Mouse (Mus musculus) myocyte (in vitro differentiated cells): ENCODE results near the gene Gemin2.

Experiments
- CEBPB ChIP-seq: IDR thresholded peaks from 2 replicates; pipeline ENCODE4 v1.6.1; 2011; ENCODE audit warnings: mild to moderate bottlenecking, moderate library complexity; ENCODE audit not compliant: poor library complexity, insufficient read depth, severe bottlenecking
- E2F4 ChIP-seq: IDR thresholded peaks from one replicate; pipeline ENCODE4 v1.6.1; 2011; ENCODE audit warnings: mild to moderate bottlenecking, control low read depth, moderate library complexity; ENCODE audit not compliant: insufficient read depth
- MAX ChIP-seq: IDR thresholded peaks from one replicate; pipeline ENCODE4 v1.6.1; 2011; ENCODE audit warnings: low read depth, mild to moderate bottlenecking, control low read depth
- MYOD1 ChIP-seq, 3 experiments: IDR thresholded peaks; one replicate each; pipeline ENCODE4 v1.6.1; 2011; ENCODE audit warnings: control low read depth in 2 of 3, low read depth in 2 of 3, mild to moderate bottlenecking in 2 of 3, moderate library complexity in 1 of 3; ENCODE audit not compliant: insufficient read length in 2 of 3, control insufficient read depth in 1 of 3
- MYOG ChIP-seq, 3 experiments: IDR thresholded peaks; one replicate each; pipeline ENCODE4 v1.6.1; 2011; ENCODE audit warnings: control low read depth in 2 of 3, low read depth in 2 of 3, mild to moderate bottlenecking in 2 of 3; ENCODE audit not compliant: insufficient read length in 2 of 3, control insufficient read depth in 1 of 3, insufficient read depth in 1 of 3
- POLR2A ChIP-seq: IDR thresholded peaks from one replicate; pipeline ENCODE4 v1.6.1; 2011; ENCODE audit warnings: low read depth, mild to moderate bottlenecking, control low read depth, moderate library complexity; ENCODE audit not compliant: insufficient read length
- POLR2AphosphoS2 ChIP-seq: IDR thresholded peaks from one replicate; pipeline ENCODE4 v1.6.1; 2011; ENCODE audit warnings: low read depth, control low read depth; ENCODE audit not compliant: insufficient read length
- REST ChIP-seq: IDR thresholded peaks from one replicate; pipeline ENCODE4 v1.6.1; 2011; ENCODE audit warnings: mild to moderate bottlenecking, control low read depth, moderate library complexity; ENCODE audit not compliant: insufficient read depth, insufficient read length
- SRF ChIP-seq: IDR thresholded peaks from one replicate; pipeline ENCODE4 v1.6.1; 2011; ENCODE audit warnings: low read depth; ENCODE audit not compliant: control insufficient read depth, insufficient read length
- TCF12 ChIP-seq: IDR thresholded peaks from one replicate; pipeline ENCODE4 v1.6.1; 2011; ENCODE audit warnings: mild to moderate bottlenecking, control low read depth; ENCODE audit not compliant: poor library complexity, insufficient read depth, severe bottlenecking
- TCF3 ChIP-seq: IDR thresholded peaks from one replicate; pipeline ENCODE4 v1.6.1; 2011; ENCODE audit warnings: low read depth, control low read depth; ENCODE audit not compliant: insufficient read length
- USF1 ChIP-seq: IDR thresholded peaks from one replicate; pipeline ENCODE4 v1.6.1; 2011; ENCODE audit warnings: low read depth, mild to moderate bottlenecking, control low read depth, moderate library complexity

- TF ChIP-seq POLR2A (no peak), TCF3 (no peak), USF1 (no peak), MYOD1 (IDR thresholded peaks at IDR 0.05; ENCODE audit: control insufficient read depth in 1 of 3, insufficient read length in 2 of 3, low read depth in 2 of 3) (no peak), REST (no peak), POLR2AphosphoS2 (no peak), E2F4 (no peak), MAX (no peak), CEBPB (no peak), TCF12 (no peak), MYOG (IDR thresholded peaks at IDR 0.05; ENCODE audit: control insufficient read depth in 1 of 3, insufficient read depth in 1 of 3, insufficient read length in 2 of 3, low read depth in 2 of 3) (no peak), SRF (no peak)
These were observed 52.6 kb downstream of the Gemin2 start for GRCm38 (mm10) chr12:59065776-59066175.
